Mouse (Mus musculus): ENCODE data around the gene Sidt1.

- TF ChIP-seq CTCF (IDR thresholded peaks at IDR 0.05; ENCODE audit: borderline replicate concordance, extremely low read depth, insufficient read depth, insufficient read length) (no peak), POLR2A (IDR thresholded peaks at IDR 0.05; ENCODE audit: borderline replicate concordance, extremely low read depth, insufficient read depth, insufficient read length, poor library complexity, severe bottlenecking) (no peak)
These were observed 83.0 kb downstream of the Sidt1 start for GRCm38 (mm10) chr16:44249985-44250384.
